Mouse (Mus musculus): ENCODE data around the gene Fryl.

Fryl gene

DNA sequence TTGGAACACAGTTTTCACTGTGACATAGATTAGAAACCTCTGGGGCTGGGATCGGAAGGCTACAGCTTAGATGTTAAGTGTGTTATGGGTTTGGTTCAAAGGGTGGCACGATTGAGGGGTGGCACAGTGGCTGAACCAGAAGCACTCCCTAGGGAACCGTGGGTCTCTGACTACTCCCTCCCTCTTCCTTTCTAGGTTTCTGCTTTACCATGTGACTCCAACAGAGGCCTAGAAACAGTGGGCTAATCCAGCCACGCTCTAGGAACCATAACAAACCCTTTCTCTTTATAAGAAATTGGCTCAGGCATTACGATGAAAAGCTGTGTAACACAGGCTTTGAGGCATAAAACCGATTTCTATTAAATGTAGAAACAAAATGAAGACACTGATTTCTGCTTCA is 98.9 kb downstream of the Fryl start:
- no peak for DNase-seq (ENCODE audit: low read depth, low spot score)

DNA sequence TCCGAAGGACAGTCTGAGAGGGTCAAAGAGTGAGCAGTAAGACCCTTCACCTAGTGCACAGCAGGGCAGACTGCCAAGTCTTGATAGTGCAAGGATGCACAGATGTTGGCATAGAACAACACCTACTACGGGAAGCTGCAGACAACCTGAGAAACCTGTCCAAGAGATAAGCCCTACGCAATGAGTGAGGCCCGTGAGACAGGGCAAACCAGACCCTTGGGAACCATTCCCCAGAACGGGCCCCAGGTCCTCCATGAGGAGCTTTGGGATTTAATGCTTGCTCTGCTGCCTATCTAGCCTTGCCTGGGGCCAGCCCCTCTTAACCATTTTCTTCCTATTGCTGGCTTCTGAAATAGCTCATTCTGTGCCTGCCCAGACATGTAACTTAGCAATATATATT is 99.4 kb downstream of the Fryl start:
- no peak for DNase-seq (ENCODE audit: low read depth, low spot score)

DNA sequence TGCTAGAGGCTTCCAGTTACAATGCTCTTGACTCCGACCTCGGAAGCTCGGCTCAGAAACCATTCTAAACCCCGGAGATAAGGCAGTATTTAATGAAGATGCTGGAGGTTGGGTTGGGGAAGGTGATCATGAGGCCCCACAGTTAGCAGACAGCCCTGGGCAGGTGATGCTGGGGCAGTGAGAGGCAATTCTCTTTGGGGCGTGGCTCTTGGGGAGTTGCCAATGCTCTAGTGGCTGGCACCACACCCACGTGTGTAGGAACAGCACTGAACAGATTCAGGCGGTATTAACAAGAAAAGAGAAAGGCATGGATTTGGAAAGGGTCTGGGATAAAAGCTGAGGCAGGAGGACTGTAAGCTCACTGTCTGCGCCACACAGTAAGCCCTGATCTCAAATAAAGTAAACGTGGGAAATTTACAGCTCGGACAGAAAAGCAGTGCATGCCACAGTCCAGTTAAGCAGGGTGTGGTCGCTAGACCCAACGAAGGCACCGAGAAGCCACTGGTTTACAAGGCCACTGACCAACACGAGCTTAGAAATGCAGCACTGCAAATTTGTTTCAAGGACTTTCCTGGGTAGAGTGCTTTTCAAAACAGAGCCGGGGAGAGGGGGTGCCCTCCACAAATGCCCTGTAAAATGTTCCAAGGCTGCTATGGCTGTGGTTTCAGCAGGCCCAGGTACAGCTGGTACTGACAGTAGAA is 100.0 kb downstream of the Fryl start:
- DNase-seq (ENCODE audit: low read depth, low spot score): no peak

DNA sequence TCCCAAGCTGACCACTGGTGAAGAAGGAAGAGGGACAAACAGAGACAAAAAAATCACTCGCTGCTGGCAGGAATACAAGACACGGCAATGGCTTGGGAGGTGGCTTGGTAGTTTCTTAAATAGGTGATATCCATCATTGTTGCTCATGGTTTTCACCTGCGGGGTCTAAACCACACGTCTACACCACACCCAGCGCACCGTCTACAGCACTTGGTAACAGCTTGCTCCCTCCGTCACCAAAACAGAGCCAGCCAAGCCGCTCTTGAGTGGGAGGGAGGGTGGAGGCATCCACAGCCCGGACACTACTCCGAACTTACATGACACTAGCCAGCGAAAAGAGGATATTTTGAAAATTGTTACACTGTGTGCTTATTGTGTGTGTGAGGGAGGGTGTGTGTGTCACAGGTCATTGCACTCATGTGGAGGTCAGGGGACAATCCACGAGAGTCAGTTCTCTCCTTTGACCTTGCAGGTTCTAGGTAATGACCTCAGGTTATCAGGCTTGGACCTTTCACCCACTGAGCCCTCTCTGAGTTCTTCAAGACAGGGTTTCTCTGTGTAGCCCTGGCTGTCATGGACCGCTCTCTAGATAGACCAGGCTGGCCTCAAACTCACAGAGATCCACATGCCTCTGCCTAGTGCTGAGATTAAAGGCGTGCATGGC is 102.5 kb downstream of the Fryl start:
- no peak for DNase-seq (ENCODE audit: low read depth, low spot score)

DNA sequence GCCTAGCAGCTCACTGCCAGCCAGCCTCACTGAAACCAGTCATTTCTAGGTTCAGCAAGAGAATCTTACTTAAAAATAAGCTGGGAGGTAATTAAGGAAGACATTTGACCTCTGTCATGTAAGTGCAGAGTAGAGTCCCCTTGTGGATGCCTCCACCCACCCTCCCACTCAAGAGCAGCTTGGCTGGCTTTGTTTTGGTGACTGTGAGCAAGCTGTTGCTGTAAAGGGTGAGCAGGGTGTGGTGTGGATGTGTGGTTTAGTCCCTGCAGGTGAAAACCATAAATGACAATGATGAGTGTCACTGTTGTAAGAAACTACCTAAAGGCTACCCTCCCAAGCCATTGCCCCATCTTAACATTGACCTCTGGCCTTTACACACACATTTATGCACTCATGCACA is 104.2 kb downstream of the Fryl start:
- no peak for DNase-seq (ENCODE audit: low read depth, low spot score)

DNA sequence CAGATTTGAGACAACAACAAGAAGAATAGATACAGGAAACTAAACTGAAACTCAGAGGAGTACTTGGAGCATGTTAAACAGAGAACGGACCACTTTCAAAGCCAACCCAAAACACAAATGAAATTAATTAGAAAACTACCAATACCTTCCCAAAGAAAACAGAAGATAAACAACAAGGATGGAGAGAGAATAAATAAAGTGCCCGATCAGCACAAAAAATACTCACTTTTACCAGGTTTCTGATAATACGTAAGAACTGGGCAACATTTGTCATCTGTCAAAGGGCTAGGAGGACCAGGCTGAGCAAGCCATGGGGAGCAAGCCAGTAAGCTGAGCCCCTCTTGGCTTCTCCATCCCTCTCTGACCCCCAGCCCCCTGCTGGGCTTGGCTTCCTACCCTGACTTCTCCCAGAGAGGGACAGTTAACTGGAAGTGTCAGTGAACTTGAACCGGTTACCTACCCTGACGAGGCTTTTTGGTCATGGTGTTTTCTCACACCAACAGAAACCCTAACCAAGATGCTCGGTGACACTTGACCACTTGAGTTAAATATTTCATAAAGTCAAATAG is 105.5 kb downstream of the Fryl start:
- DNase-seq (ENCODE audit: low read depth, low spot score): no peak

DNA sequence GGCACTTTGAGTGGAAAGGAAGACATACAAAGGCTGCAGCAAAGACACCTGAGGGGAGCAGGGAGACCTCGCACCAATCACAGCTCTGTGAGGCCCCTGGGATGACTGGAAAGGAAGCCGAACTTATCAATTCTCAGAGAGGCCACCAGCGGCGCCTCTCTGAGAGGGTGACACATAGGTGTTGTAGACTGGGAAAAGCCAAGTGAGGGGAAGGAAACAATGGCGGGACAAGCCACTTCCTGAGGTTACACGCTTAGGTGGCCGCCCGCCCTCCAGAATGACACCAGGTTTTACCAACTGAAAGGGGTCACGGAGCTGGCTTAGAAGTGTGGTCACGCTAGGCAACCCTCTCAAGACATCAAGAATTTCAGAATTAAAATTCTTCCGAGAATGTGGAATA is 111.4 kb downstream of the Fryl start:
- DNase-seq (ENCODE audit: low read depth, low spot score): no peak

DNA sequence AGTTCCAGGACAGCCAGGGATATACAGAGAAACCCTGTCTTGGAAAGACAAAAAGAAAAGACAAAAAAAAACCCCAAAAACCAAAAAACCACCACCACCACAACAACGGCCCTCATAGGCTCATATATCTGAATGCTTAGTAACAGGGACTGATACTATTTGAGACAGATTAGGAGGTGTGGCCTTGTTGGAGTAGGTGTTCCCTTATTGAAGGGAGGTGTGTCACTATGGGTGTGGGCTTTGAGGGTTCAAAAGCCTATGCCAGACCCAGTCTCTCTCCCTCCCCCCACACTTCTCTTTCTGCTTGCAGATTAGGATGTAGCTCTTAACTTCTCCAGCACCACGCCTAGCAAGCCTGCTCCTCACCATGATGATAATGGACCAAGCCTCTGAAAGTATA is 114.7 kb downstream of the Fryl start:
- DNase-seq (ENCODE audit: low read depth, low spot score): no peak

DNA sequence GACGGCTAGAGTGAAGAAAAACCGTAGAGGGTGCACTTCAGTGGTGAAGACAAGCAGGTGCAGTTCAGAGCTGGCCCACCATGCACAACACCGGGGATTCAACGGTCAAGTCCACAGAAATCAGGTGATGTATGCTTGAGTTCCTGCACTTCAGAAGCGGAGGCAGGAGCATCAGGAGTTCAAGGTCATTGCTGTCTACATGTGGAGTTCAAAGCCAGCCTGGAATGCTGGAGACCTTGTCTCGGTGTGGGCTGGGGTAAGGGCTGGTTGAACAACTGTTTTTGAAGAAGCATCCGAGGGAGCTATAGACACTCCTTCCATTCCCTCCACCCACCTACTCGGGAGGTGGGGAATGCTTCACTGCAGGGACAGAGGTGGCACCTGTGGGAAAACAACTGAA is 115.3 kb downstream of the Fryl start:
- no peak for DNase-seq (ENCODE audit: low read depth, low spot score)

DNA sequence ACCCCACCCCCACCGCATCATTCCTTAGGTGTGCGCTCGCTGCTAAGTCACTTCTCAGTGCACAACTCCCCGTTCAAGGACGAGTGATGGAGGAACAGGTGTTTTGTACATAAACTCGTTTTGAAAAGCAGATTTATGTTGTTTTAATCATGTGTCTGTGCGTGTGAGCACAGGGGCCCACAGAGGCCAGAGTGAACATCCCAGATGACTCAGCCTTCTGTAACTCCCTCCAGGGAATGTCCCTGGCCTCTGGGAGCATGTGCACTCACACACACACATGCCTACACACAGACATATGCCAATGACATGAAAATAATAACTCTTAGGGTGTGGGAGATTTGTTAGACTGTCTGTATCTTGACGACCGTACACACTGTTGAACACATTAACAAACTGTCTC is 118.9 kb downstream of the Fryl start:
- no peak for DNase-seq (ENCODE audit: low read depth, low spot score)

DNA sequence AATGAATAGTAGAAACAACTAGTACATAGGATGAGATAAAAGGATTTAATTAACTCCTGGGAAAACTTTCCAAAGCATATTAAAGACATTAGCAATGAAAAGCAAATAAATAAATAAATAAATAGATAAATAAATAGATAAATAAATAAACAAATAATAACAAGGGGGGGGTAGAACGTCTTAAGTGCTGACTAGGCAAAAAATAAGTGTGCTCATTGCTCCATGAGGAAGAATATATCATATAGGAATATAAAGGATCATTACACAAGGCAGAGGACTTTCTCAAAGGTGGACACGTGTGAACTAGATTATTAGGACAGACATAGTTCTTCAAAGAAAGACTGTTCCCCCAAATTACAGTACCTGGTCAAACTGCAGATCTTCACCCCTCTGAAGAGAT is 120.5 kb downstream of the Fryl start:
- no peak for DNase-seq (ENCODE audit: low read depth, low spot score)

DNA sequence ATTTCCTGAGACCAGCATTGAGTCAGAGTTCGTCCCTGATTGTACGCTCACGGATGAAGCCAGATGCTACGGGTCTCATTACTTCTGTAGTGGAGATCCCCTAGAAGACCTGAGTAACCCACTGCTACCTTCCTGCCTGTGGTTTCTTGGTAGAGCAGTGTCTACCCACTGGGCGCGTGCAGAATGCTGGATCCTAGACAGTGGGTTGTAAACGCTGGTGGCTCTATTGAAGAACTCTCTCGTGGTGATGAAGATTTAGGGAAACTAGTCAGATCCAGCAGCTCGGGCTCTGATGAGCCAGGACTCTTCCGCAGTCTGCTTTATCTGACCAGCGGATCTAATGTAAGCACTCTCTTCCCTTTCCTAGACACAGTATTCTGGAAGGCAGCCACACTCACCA is 121.3 kb downstream of the Fryl start:
- no peak for DNase-seq (ENCODE audit: low read depth, low spot score)

DNA sequence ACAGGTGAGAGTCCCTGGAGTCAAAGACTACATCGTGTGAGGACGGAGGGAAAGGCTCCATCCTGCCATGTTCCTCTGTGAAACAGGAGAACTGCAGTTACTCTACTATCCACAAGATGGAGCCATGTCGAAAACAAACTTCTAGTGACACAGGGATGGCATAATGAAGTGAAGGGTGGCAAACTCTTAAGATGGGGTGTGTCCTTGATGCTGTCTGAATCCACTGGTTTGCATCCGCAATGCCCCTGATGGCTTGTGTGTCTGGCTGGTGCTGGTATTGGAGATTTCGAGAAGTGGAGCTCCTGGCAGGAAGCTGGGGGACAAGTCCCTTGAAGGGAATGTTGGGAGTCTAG is 122.6 kb downstream of the Fryl start:
- DNase-seq (ENCODE audit: low read depth, low spot score): peak; percentile 42

DNA sequence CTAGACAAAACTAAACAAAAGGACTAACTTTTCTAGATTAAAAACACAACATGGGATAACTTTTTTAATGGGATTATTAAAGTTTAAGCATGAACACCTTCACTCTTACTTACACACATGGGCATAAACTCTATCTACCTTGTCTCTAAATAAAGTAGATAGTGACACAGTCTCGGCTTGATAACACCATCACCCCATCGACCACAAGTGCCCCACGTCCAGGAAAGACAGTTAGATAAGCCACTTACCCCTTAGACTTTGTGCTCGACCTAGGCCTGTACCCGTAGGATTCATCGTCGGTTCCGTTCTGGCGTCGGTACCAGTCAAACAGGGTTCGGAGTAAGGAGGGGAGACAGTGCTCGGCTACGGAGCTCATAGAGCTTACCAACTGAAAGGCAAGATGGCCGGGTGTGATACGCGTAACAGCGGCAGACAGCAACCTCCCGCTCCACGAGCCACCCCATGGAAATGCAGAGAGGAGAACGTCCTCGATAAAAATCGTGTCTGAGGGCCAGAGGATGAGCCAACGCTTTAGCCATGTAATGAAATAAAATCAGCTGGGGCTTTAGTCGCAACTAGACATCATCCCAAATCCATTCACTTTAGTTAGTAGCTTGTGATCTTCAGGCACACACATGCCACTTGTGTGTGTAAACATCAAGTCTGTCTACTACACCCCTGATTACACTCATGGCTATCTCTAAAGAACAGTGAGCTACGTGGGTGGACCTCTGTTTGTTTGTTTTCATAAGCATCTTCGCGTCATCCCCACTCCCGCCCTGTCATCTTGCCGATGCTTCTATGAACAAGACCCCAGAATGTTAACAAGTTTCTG is 123.2 kb downstream of the Fryl start:
- DNase-seq (ENCODE audit: low read depth, low spot score): no peak

DNA sequence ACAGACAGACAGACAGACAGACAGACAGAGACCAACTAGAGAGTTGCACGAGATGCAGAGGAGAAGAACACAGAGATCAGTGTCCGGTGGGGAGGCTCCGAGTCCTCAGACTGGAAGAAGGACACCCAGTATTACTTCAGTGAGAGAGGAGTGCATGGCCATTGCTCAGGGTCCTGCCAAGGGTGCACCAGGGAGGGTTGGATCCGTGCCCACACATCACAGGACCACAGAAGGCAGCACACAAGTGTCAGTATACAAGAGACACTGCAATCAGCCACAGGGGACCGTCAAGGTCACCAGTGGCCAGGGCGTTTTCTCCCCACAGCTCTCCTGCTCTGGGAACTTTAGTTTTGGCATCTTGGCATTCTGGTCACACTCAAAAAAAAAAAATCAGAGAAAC is 125.4 kb downstream of the Fryl start:
- no peak for DNase-seq (ENCODE audit: low read depth, low spot score)

DNA sequence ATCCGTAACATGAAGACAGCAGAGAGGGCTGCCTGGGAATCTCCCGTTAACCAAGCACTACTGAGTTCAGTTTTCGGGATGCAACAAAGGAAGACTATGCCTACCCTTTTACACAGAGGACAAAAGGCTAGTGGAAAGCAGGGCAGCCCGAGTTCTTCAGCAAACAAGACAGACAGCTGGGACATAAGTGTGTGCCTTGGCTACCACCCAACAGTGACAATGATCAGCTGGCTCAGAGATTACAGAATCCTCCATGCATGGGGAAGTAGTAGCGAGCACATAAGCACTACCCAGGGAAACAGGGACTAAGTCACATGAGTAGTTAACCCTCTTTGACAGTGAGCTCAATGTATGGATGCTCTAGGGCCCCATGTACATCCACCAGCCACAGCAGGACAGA is 126.5 kb downstream of the Fryl start:
- DNase-seq (ENCODE audit: low read depth, low spot score): no peak

DNA sequence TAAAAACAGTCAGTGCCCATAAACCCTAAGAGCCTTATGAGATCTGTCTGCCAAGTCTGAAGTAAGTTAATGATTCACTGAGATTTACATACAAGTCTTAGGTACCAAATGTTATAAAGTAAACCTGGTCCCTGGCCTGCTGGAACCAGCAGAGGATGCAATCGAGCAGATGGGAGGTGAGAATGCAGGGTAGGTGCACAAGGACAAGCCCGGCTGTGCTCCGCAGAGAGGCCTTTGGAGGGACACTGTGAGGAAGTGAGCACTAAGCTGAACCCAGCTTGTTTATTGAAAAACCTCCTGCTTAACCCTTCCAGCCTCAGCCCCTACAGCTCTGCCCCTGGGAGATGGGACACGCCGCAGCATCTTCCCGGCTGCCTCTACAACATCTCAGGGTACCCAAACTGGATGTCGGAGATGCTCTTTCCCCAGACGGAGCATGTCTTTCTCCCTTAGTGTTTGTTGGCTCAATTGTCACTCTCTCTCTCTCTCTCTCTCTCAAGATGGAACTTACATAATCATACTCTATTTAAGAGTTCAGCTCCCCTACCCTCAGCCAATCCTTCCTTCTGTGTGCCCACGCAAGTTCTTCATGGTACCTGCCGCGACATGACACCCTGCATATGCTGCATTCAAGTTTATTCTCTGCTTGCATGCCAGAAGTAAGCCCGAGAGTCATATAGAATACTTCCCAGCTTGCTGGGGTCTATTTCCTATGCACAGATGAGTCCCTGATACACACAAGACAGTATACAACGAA is 136.3 kb downstream of the Fryl start:
- no peak for DNase-seq (ENCODE audit: low read depth, low spot score)

DNA sequence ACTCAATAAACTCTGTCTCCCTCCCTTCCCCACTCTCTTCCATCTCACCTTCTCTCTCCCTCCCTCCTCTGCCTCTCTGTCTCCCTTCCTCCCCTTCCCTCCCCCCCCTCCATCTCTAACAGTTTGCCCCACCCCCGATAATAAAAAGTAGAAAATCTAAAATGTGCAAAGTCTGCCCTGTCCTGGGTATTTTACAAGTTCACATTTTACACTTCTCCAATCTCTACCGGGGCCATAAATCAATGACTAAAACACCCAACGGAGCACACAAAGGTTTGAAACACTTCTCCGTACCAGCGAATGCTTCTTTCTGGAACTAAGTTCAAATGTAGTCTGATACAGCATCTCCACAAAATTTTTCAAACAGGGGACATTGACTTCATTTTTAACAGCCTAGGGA is 136.9 kb downstream of the Fryl start:
- peak; percentile 8 for DNase-seq (ENCODE audit: low read depth, low spot score)

DNA sequence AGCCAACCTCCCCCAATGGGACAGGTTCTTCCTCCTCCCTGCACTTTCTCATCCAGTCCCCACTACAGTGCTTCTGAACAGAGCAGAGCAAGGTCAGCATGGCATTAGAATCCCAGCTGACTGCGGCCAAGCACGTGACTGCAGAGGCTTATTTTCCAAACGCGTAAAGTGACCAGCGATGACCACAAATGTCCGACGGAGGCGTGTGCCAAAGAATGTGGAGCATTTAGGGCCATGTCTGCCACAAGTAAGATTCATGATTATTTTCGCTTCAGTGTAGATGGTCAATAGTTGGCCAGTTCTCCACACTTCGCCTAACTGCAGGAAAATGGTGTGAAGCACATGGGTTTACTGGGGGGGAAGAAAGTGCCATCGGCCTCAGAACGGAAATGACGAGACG is 137.6 kb downstream of the Fryl start:
- DNase-seq (ENCODE audit: low read depth, low spot score): no peak

DNA sequence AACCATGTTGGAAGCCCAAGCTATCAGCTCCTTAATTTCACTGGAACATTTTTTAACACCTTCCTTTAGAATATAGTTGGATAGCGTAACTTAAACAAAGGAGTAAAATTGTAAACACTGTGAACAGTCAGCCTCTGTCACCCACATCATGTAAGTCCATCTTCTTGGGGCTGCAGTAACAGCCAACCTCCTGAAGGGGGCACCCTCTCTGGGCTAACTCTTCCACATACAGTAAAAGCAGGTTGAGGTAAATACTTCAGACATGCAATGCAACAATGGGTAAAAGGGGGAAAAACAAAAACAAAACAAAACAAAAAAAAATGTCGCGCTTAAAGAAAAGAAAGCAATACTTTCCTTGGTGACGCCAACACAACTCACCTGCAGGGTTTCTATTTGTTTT is 141.5 kb downstream of the Fryl start:
- no peak for DNase-seq (ENCODE audit: low read depth, low spot score)

DNA sequence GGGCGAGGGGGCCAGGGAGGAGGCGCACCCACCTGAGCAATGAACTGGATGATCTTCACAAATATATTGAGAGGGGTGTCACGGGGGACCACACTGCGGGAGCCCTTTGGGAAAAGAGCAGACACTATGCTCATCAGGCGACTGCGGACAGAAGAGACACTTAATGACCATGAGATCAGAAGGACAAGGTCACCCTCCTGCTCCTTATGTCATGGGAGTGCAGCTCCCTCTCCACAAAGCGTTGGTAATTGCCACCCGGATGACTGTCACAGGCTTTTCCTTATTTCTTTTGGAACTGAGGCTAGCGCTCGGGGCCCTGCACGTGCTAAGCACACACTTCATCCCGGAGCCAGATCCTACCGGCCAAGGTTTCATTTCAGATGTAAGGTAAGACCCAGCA is 144.1 kb downstream of the Fryl start:
- no peak for DNase-seq (ENCODE audit: low read depth, low spot score)

DNA sequence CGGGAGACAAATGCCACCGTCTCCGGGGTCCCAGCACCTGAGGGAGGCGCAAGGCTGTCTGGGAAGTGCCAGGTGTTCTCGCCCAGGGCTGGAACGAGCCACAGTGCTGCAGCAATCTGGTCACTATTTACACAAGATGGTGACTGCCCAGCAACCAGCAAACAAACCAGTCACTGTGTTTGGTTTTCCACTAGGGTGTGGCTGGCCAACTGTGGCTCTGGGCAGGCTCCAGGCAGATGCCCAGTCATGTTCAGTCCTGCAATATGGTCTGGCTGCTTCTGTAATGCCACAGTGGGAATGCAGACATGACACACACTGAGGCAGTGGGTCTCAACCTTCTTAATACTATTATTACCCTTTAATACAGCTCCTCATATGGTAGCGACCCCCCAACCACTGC is 152.8 kb downstream of the Fryl start:
- no peak for DNase-seq (ENCODE audit: low read depth, low spot score)
